Mouse (Mus musculus) small intestine, adult 2 months (tissue): ENCODE data around the gene Nudt21. TPM values are rescaled to one million over a fixed set of nuclear protein-coding genes. Genes with fewer than 3 reads are reported as not detected.
A peak's percentile ranks its signal among the peaks of the same experiment; 100 is the strongest.

Source experiments
- H3K27ac ChIP-seq: fragments of 200-500 bp; 2 replicates; pipeline ENCODE4 v1.5.1; 2012; ENCODE audit warnings: low read depth, low read length, control low read depth, inconsistent platforms; ENCODE audit not compliant: insufficient read depth
- H3K27me3 ChIP-seq: fragments of 200-500 bp; 2 replicates; pipeline ENCODE4 v1.6.1; 2012; ENCODE audit warnings: mild to moderate bottlenecking, moderate library complexity, low read length, inconsistent platforms; ENCODE audit not compliant: control insufficient read depth, insufficient read depth
- H3K36me3 ChIP-seq: fragments of 200-500 bp; 2 replicates; pipeline ENCODE4 v1.6.1; 2012; ENCODE audit warnings: mild to moderate bottlenecking, low read length, control low read depth, inconsistent platforms; ENCODE audit not compliant: control insufficient read depth, insufficient read depth
- H3K4me1 ChIP-seq: fragments of 200-500 bp; 2 replicates; pipeline ENCODE4 v1.6.1; 2012; ENCODE audit warnings: low read length, inconsistent platforms, mixed read lengths; ENCODE audit not compliant: control insufficient read depth, insufficient read depth, insufficient read length
- H3K4me3 ChIP-seq: fragments of 200-500 bp; 2 replicates; pipeline ENCODE4 v1.5.1; 2012; ENCODE audit warnings: low read depth, mild to moderate bottlenecking, control low read depth, inconsistent platforms, low read length, moderate library complexity
- CTCF ChIP-seq: fragments of 200-500 bp; IDR thresholded peaks from 2 replicates; pipeline ENCODE4 v1.5.1; 2012; ENCODE audit warnings: low read depth, mild to moderate bottlenecking, control low read depth, inconsistent platforms, low read length, moderate library complexity, mixed read lengths; ENCODE audit not compliant: insufficient replicate concordance, insufficient read length; ENCODE audit errors: extremely low read depth
- POLR2A ChIP-seq: fragments of 200-500 bp; IDR thresholded peaks from 2 replicates; pipeline ENCODE4 v1.6.1; 2012; ENCODE audit warnings: low read depth, mild to moderate bottlenecking, control low read depth, inconsistent platforms, low read length, moderate library complexity
- WGBS: fragments of 180-500 bp; shearing (Covaris S2); methylation state at CpG from one replicate; pipeline ENCODE4 v1.1.7; 2018; 5-methylcytosine and 5-hydroxymethylcytosine counted together
- polyA plus RNA-seq: library from polyadenylated mRNA; depleted of rRNA; stranded (reverse); fragments of >200 nt; gene quantifications from 2 replicates; pipeline ENCODE4 v1.2.3, GENCODE M21; 2012

Gene Nudt21
- polyA plus RNA-seq, 1 experiment = 56.5 TPM

GRCm38 (mm10) chr8:93984731-93985130 lies 52.1 kb downstream of the Nudt21 start:
- Histone ChIP-seq H3K4me1 (no peaks in the 10 kb centered on the region), H3K36me3 (peaks cover 71% of the 10 kb centered on the region), H3K4me3 (no peak overlapping the region), H3K27ac (no peak overlapping the region), H3K27me3 (no peaks in the 10 kb centered on the region)
- WGBS = 90% methylated on average over 3 of the region's 3 CpGs
- no peak for TF ChIP-seq POLR2A
- no peak for TF ChIP-seq CTCF

GRCm38 (mm10) chr8:93983827-93984226 lies 53.0 kb downstream of the Nudt21 start:
- WGBS = 77% methylated on average over 3 of the region's 3 CpGs
- TF ChIP-seq CTCF (peak; percentile 17; the same call in 1 of the 2 replicates), POLR2A (no peak)
- no peaks in the 10 kb centered on the region for H3K4me1 ChIP-seq
- peaks cover 72% of the 10 kb centered on the region for H3K36me3 ChIP-seq
- H3K4me3 ChIP-seq = no peak overlapping the region
- no peak overlapping the region for H3K27ac ChIP-seq
- H3K27me3 ChIP-seq = no peaks in the 10 kb centered on the region

- 76% methylated on average over 5 of the region's 5 CpGs for WGBS
- Histone ChIP-seq H3K27ac (no peak overlapping the region), H3K4me3 (no peak overlapping the region), H3K4me1 (no peaks in the 10 kb centered on the region), H3K36me3 (peaks cover 76% of the 10 kb centered on the region), H3K27me3 (no peaks in the 10 kb centered on the region)
- no peak for TF ChIP-seq POLR2A
- TF ChIP-seq CTCF = no peak
Observed at GRCm38 (mm10) chr8:93981679-93982215, 55.1 kb downstream of the Nudt21 start.

DNA sequence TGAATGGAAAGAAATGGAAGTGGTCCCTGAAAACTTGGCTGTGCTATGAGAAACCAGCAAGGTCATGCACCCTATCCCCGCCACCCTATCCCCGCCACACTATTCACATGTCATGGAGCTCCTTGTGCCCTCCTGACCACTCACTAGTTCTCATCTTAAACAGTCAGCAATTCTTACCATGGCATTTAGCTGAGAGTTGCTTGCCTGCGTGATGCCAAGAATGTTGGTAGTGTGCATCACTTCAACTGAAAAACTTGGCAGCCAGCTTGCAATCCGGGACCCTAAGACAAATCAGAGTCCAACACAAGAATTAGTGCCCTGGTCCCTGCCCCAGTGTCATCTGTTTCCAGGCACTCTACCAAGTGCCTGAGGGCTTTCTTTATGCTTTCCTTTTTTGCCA lies 56.7 kb downstream of the Nudt21 start:
- Histone ChIP-seq H3K27me3 (no peaks in the 10 kb centered on the region), H3K27ac (no peak overlapping the region), H3K4me3 (no peak overlapping the region)

DNA sequence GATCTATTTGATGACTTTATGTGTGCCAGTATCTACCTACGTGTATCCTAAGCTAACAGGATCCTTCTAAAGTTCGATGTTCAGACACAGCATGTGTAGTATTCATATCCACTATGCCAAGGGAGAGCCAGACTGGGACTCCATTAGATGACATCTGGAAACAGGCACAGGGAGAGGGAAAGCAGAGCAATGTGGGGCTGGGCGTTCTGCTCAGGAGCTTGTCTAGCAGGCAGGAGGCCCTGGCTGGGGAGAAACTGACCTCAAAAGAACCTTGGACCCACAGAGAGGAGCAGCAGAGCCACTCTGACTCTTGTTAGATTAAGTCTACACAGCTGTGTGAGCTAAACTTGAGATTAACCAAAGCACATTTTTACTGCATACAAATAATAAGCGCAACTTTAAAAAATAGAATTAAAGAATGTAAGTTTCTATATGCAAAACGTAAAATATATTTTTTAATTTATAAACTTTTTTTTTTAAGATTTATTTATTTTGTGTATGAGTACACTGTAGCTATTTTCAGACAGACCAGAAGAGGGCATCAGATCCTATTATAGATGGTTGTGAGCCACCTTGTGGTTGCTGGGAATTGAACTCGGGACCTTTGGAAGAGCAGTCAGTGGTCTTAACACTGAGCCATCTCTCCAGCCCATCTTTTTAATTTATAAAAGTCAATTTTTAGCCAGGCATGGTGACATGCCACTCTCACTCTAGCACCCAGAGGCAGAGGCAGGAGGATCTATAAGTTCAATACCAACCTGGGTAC lies 60.2 kb downstream of the Nudt21 start:
- Histone ChIP-seq H3K27ac (no peak overlapping the region), H3K4me3 (no peak overlapping the region), H3K27me3 (no peaks in the 10 kb centered on the region), H3K4me1 (peaks cover 5% of the 10 kb centered on the region), H3K36me3 (peaks cover 78% of the 10 kb centered on the region)
- TF ChIP-seq POLR2A (no peak), CTCF (no peak)
- 93% methylated on average over 6 of the region's 6 CpGs for WGBS

More for the DNA sequence above, 56.7 kb downstream of the Nudt21 start:
- 91% methylated on average over 4 of the region's 4 CpGs for WGBS
- peaks cover 76% of the 10 kb centered on the region for H3K36me3 ChIP-seq
- no peak for TF ChIP-seq POLR2A
- no peak for TF ChIP-seq CTCF
- H3K4me1 ChIP-seq = no peaks in the 10 kb centered on the region

DNA sequence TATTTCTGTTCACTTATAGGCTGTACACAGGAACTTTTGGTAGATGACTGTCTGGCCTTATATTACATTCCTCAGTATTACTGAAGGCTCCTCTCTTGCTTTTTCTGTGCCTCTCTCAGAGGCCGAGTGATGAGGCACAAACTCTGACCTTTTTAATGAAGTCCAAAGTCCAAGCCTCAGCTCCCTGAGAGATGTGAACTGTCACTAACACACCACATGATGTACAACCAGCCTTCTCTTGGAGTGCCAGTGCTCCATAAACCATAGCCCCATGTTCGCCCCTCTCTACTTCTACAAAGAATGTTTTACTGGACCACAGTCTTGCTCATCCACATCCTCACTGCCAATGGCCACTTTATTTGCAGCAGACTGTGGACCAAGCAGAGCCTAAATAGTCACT lies 61.5 kb downstream of the Nudt21 start:
- 62% methylated on average over 2 of the region's 2 CpGs for WGBS
- peaks cover 7% of the 10 kb centered on the region for H3K4me1 ChIP-seq
- TF ChIP-seq POLR2A (no peak), CTCF (no peak)
- H3K27me3 ChIP-seq = no peaks in the 10 kb centered on the region
- H3K4me3 ChIP-seq = no peak overlapping the region
- 0 out of 2 replicates have a peak overlapping the region, but pooled peaks have one; percentile 56 for H3K27ac ChIP-seq
- H3K36me3 ChIP-seq = peaks cover 66% of the 10 kb centered on the region

- WGBS = 28% methylated on average over 11 of the region's 11 CpGs
- Histone ChIP-seq H3K36me3 (peaks cover 59% of the 10 kb centered on the region), H3K4me3 (no peak overlapping the region), H3K27ac (peak overlapping the region; percentile 56), H3K4me1 (peaks cover 7% of the 10 kb centered on the region), H3K27me3 (no peaks in the 10 kb centered on the region)
- TF ChIP-seq POLR2A (no peak), CTCF (no peak)
Observed at GRCm38 (mm10) chr8:93974602-93975186, 62.1 kb downstream of the Nudt21 start.
